Mouse (Mus musculus): Measurements from ENCODE around the gene Plekha1. TPM values are rescaled to one million over a fixed set of nuclear protein-coding genes. Genes with fewer than 3 reads are reported as not detected.

The Plekha1 gene
- total and polyA plus RNA-seq, 3 experiments, result 0.23 to 8.3 (median 0.36) TPM

DNA sequence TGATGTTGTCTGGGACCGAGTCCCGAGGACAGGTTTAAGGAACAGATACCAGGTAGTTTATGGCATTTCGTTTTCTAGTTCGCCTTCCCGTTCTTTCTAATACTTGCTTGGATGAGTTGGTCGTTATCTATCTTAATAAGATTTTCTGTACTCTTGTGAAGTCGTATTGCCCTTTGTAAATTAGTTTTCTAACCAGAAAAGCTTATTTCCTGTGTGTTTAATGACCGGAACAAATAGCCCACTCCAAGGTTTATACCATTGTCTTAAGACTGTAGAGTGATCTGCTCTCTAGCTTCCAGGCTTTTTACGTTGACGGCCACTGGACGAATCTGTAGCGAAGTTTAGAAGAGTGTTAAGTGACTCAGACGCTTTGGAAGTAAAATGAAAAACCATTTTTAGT lies 1.1 kb downstream of the Plekha1 start:
- H3K9ac ChIP-seq (ENCODE audit: insufficient read depth, low read depth), result peak overlapping the region; percentile 7; the same call in 1 of the 2 replicates
- in situ Hi-C loops (cut with MboI; ENCODE audit: low pct_ligation_motif_present, low pct_unique_long_range_greater_than_20kb, low sequenced_read_pairs), result no loop called here
- dilution Hi-C loops (cut with MboI; ENCODE audit: extremely low pct_ligation_motif_present, extremely low pct_unique_long_range_greater_than_20kb, low sequenced_read_pairs), result no loop called here
- no peak overlapping the region for H3K27ac ChIP-seq (ENCODE audit: insufficient read depth, low read depth)
- H3K36me3 ChIP-seq (replicated peaks in 1 of 2; ENCODE audit: control insufficient read depth in 1 of 2, insufficient read depth in 1 of 2, low read length in 1 of 2), result no peaks in the 10 kb centered on the region
- H3K27me3 ChIP-seq (replicated peaks), result peaks cover 3% of the 10 kb centered on the region
- TF ChIP-seq USF1 (IDR thresholded peaks at IDR 0.05; ENCODE audit: low read depth, low read length), result no peak
- TF ChIP-seq MXI1 (IDR thresholded peaks at IDR 0.05; ENCODE audit: low read depth, low read length), result no peak
- no peak for TF ChIP-seq ETS1 (conservative IDR thresholded peaks at IDR 0.05; ENCODE audit: low read depth, low read length)
- TF ChIP-seq RCOR1 (conservative IDR thresholded peaks at IDR 0.05; ENCODE audit: low read depth, low read length), result no peak
- TF ChIP-seq NRF1 (IDR thresholded peaks at IDR 0.05; ENCODE audit: low read depth, low read length), result no peak
- no peak for TF ChIP-seq JUND (conservative IDR thresholded peaks at IDR 0.05; ENCODE audit: low read depth, low read length)
- TF ChIP-seq TCF12 (IDR thresholded peaks at IDR 0.05; ENCODE audit: low read depth, low read length), result no peak
- TF ChIP-seq NELFE (IDR thresholded peaks at IDR 0.05; ENCODE audit: low read depth, low read length), result no peak
- TF ChIP-seq GABPA (IDR thresholded peaks at IDR 0.05; ENCODE audit: insufficient replicate concordance, low read depth, low read length), result no peak
- TF ChIP-seq KAT2A (IDR thresholded peaks at IDR 0.05; ENCODE audit: insufficient replicate concordance, low read length), result no peak
- no peak for TF ChIP-seq CHD2 (IDR thresholded peaks at IDR 0.05; ENCODE audit: low read length)
- TF ChIP-seq POLR2AphosphoS2 (IDR thresholded peaks at IDR 0.05; ENCODE audit: low read depth, low read length), result no peak
- TF ChIP-seq BHLHE40 (IDR thresholded peaks at IDR 0.05; ENCODE audit: low read depth, low read length), result no peak
- TF ChIP-seq E2F4 (IDR thresholded peaks at IDR 0.05; ENCODE audit: insufficient replicate concordance, low read depth, low read length), result no peak
- no peak for TF ChIP-seq RAD21 (IDR thresholded peaks at IDR 0.05; ENCODE audit: low read depth, low read length)
- TF ChIP-seq USF2 (conservative IDR thresholded peaks at IDR 0.05; ENCODE audit: low read depth, low read length), result no peak
- H3K4me1 ChIP-seq (ENCODE audit: control insufficient read depth in 1 of 2, insufficient read depth in 2 of 2), result peaks cover 13 to 33% of the 10 kb centered on the region in 2 experiments; a peak in 3 of 4 replicates
- DNase-seq (ENCODE audit: extremely low read depth), result no peak
- no peaks in the 10 kb centered on the region for H3K79me2 ChIP-seq (replicated peaks; ENCODE audit: control insufficient read depth, extremely low read depth, insufficient read depth, poor library complexity, severe bottlenecking)
- peak overlapping the region; percentile 31; the same call in 1 of the 2 replicates for H3K4me2 ChIP-seq (ENCODE audit: insufficient read depth, low read depth, poor library complexity, severe bottlenecking)
- H3K4me3 ChIP-seq (replicated peaks in 1 of 3; ENCODE audit: low read depth in 2 of 3, low read length in 2 of 3, poor library complexity in 1 of 3), result peak overlapping the region in 1 of 3 experiments; percentile 72
- H3K9me3 ChIP-seq (replicated peaks; ENCODE audit: low read length), result peaks cover 8% of the 10 kb centered on the region

DNA sequence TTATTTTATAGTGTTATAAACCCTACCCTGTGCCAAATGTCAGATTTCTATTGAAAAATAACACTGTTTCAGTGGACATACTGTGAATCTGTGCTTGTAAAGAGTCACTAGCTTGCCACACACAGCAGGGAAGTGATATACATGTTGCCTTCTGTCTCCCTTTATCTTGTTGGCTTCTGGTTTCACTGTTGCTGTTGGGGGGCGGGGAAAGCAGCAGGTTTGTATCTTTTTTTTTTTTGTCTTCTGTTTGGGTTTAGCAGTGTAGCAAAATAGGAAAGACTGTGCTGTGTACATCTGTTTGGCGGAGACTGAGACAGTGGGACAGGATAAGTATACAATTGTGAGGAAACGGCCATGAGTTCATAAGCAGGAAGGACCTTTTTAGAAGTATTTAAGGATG lies 1.7 kb downstream of the Plekha1 start:
- Histone ChIP-seq H3K27ac (ENCODE audit: insufficient read depth, low read depth) (no peak overlapping the region), H3K79me2 (replicated peaks; ENCODE audit: control insufficient read depth, extremely low read depth, insufficient read depth, poor library complexity, severe bottlenecking) (no peaks in the 10 kb centered on the region), H3K9me3 (replicated peaks; ENCODE audit: low read length) (peaks cover 8% of the 10 kb centered on the region), H3K4me3 (replicated peaks in 1 of 3; ENCODE audit: low read depth in 2 of 3, low read length in 2 of 3, poor library complexity in 1 of 3) (no peak overlapping the region), H3K27me3 (replicated peaks) (peaks cover 3% of the 10 kb centered on the region), H3K36me3 (replicated peaks in 1 of 2; ENCODE audit: control insufficient read depth in 1 of 2, insufficient read depth in 1 of 2, low read length in 1 of 2) (no peaks in the 10 kb centered on the region), H3K4me2 (ENCODE audit: insufficient read depth, low read depth, poor library complexity, severe bottlenecking) (peak overlapping the region; percentile 21; the same call in 1 of the 2 replicates), H3K9ac (ENCODE audit: insufficient read depth, low read depth) (no peak overlapping the region), H3K4me1 (ENCODE audit: control insufficient read depth in 1 of 2, insufficient read depth in 2 of 2) (peaks cover 8 to 27% of the 10 kb centered on the region in 2 experiments; a peak in 3 of 4 replicates)
- dilution Hi-C loops (cut with MboI; ENCODE audit: extremely low pct_ligation_motif_present, extremely low pct_unique_long_range_greater_than_20kb, low sequenced_read_pairs), result no loop called here
- in situ Hi-C loops (cut with MboI; ENCODE audit: low pct_ligation_motif_present, low pct_unique_long_range_greater_than_20kb, low sequenced_read_pairs), result no loop called here
- peak; percentile 40 for TF ChIP-seq ZNF384 (IDR thresholded peaks at IDR 0.05; ENCODE audit: low read depth, low read length)
- TF ChIP-seq ZMIZ1 (IDR thresholded peaks at IDR 0.05; ENCODE audit: low read depth, low read length), result no peak
- no peak for TF ChIP-seq BHLHE40 (IDR thresholded peaks at IDR 0.05; ENCODE audit: low read depth, low read length)
- DNase-seq (ENCODE audit: extremely low read depth), result no peak
